Mouse (Mus musculus) forebrain, embryonic 11.5 days (tissue): ENCODE data around the gene Lsm3. TPM values are rescaled to one million over a fixed set of nuclear protein-coding genes. Genes with fewer than 3 reads are reported as not detected.

Experiments
- ATAC-seq: fragments of 200-750 bp; cut with Nextera tagmentation; replicated peaks from 2 replicates; pipeline ENCODE4 v1.8.0; 2017; ENCODE audit warnings: moderate TSS enrichment; ENCODE audit not compliant: low FRiP score
- DNase-seq: peaks from one replicate; pipeline ENCODE4 v3.0.0-alpha.2; 2017; ENCODE audit warnings: low spot score
- H3K27ac ChIP-seq: fragments of 300-500 bp; sonication (generic); 2 replicates; pipeline ENCODE4 v1.5.1; 2014; ENCODE audit warnings: low read depth, low read length
- H3K27me3 ChIP-seq: fragments of 300-500 bp; sonication (generic); 2 replicates; pipeline ENCODE4 v1.6.1; 2014; ENCODE audit warnings: mild to moderate bottlenecking, low read length, mixed read lengths; ENCODE audit not compliant: control insufficient read depth, insufficient read depth
- H3K36me3 ChIP-seq: fragments of 300-500 bp; sonication (generic); 2 replicates; pipeline ENCODE4 v1.6.1; 2014; ENCODE audit warnings: mild to moderate bottlenecking, low read length, moderate library complexity, mixed read lengths; ENCODE audit not compliant: control insufficient read depth, insufficient read depth
- H3K4me1 ChIP-seq: fragments of 300-500 bp; sonication (generic); replicated peaks from 2 replicates; pipeline ENCODE4 v1.6.1; 2014; ENCODE audit warnings: low read length, mixed read lengths; ENCODE audit not compliant: control insufficient read depth, insufficient read depth
- H3K4me2 ChIP-seq: fragments of 300-500 bp; sonication (generic); 2 replicates; pipeline ENCODE4 v1.6.1; 2014; ENCODE audit warnings: low read depth, mild to moderate bottlenecking, low read length, moderate library complexity, mixed read lengths; ENCODE audit not compliant: severe bottlenecking
- H3K4me3 ChIP-seq: fragments of 300-500 bp; sonication (generic); 2 replicates; pipeline ENCODE4 v1.5.1; 2014; ENCODE audit warnings: low read depth, low read length
- H3K9ac ChIP-seq: fragments of 300-500 bp; sonication (generic); 2 replicates; pipeline ENCODE4 v1.6.1; 2014; ENCODE audit warnings: low read length
- H3K9me3 ChIP-seq: fragments of 300-500 bp; sonication (generic); 2 replicates; pipeline ENCODE4 v1.6.1; 2016; ENCODE audit warnings: low read length, mixed read lengths; ENCODE audit not compliant: control insufficient read depth
- WGBS: fragments of 180-500 bp; shearing (Covaris S2); extraction: QIAGEN DNeasy Blood & Tissue Kit; methylation state at CpG from one replicate; pipeline ENCODE4 v1.1.7; 2014; 5-methylcytosine and 5-hydroxymethylcytosine counted together
- polyA plus RNA-seq: library from polyadenylated mRNA; unstranded; fragments of >200 nt; fragmentation: Nextera tagmentation; extraction: Ambion mirVana; gene quantifications from 2 replicates; pipeline ENCODE4 v1.2.1, GENCODE M21; 2014

Lsm3 gene
- polyA plus RNA-seq, 1 experiment from 2014 or later: 324 TPM

DNA sequence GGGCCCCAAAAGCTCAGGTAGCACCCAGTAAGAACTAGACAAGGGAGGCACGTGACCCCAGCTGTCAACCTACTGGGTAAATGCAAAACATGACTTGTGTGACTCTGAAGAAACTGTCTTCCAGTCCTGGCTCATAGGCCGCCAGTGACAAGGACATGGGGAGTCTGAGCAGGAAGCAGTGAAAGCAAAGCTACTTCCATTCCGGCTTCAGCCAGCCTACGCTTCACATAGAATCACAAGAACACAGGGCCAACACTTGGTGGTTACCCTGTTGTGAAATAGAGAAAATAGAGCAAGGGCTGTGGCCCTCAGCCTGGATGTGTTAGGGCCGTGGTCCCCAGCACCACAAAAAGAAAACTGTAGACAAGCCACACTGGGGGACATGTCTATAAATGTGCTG, 7.1 kb downstream of the Lsm3 start:
- H3K4me1 ChIP-seq: no peaks in the 10 kb centered on the region
- peaks cover 9% of the 10 kb centered on the region; the same call in 1 of the 2 replicates for H3K36me3 ChIP-seq
- H3K9me3 ChIP-seq: no peaks in the 10 kb centered on the region
- no peaks in the 10 kb centered on the region for H3K27me3 ChIP-seq
- no peak overlapping the region for H3K4me2 ChIP-seq
- no peak overlapping the region for H3K9ac ChIP-seq
- 94% methylated on average over 5 of the region's 5 CpGs for WGBS
- ATAC-seq (no peak), DNase-seq (no peak)
- no peak overlapping the region for H3K27ac ChIP-seq
- H3K4me3 ChIP-seq: no peak overlapping the region

DNA sequence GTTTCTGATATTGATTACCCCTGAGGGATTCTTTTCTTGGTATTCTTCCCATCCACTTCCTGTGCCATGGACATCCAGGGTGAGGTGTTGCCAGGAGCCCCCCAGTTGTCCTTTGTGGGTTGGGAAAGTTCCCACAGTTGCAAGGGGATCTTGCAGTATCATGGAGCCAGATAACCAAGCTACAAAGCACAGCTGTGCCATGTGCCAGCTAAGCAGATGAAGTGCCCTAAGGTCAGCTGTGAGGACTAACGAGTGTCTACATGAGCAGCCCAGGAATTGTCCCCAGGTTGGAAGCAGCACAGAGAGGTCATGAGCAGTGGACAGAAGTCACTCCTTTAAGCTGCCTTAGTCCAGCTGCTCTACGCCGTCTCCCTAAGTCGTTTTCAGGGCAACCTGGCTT, 9.8 kb downstream of the Lsm3 start:
- Histone ChIP-seq H3K9ac (no peak overlapping the region), H3K9me3 (no peaks in the 10 kb centered on the region), H3K27me3 (no peaks in the 10 kb centered on the region), H3K4me2 (no peak overlapping the region), H3K27ac (no peak overlapping the region), H3K4me1 (no peaks in the 10 kb centered on the region), H3K36me3 (peaks cover 3% of the 10 kb centered on the region; the same call in 1 of the 2 replicates), H3K4me3 (no peak overlapping the region)
- WGBS: 88% methylated on average over 4 of the region's 4 CpGs
- DNase-seq (no peak), ATAC-seq (no peak)

DNA sequence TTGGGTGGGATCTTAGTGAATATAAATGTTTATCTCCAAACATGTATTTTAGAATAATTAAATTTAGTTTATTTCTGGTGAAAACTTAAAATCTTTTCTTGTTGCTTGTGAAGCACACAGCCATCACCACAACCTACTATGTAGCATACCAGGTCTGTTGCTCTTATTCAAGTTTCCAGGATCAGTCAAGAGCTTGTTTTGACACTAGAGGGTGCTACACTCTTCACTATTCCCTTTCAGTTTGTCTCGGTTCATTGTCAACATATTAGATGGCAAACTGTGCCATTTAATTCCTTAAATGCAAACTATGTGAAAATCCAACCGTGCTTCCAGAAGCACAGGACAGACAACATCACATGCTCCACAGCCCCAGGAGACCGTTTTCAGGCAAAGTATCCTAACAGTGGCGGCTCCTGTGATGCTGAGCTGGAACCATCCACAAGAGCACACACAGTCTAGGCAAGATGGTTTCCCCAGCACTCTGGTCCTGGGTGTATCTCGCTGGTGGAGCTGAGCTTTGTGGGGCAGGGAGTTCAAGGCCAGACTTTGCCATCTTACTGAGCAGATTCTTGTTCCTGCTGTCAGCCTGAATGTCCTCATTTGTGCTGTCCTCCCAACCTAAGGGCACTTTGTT, 11.6 kb downstream of the Lsm3 start:
- DNase-seq (no peak), ATAC-seq (no peak)

DNA sequence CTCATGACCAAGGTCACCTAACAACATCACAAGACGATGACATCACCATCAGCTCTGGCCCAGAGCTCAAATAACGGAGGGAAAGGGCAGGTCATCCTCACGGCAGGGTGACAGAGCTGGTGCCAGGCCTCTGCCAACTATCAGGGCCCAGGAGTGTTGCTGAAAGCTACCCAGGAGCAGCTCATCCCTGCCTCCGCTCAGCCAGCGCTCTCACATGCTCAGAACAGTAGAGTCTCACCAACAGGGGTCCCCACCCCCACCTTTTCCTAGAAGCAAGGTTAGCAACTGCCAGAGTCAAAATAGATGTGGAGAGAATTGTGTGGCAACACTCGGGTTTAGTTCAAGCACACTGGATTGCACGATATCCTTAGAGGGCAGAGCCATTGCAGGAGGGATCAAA, 12.5 kb downstream of the Lsm3 start:
- no peaks in the 10 kb centered on the region for H3K9me3 ChIP-seq
- no peak overlapping the region for H3K4me3 ChIP-seq
- no peak overlapping the region for H3K9ac ChIP-seq
- no peak overlapping the region for H3K4me2 ChIP-seq
- WGBS: 87% methylated on average over 7 of the region's 7 CpGs
- no peaks in the 10 kb centered on the region; the same call in 1 of the 2 replicates for H3K36me3 ChIP-seq
- ATAC-seq: no peak
- no peaks in the 10 kb centered on the region for H3K27me3 ChIP-seq
- H3K27ac ChIP-seq: no peak overlapping the region
- DNase-seq: no peak
- no peaks in the 10 kb centered on the region for H3K4me1 ChIP-seq

More for the DNA sequence above, 11.6 kb downstream of the Lsm3 start:
- Histone ChIP-seq H3K9ac (no peak overlapping the region), H3K27me3 (no peaks in the 10 kb centered on the region), H3K4me2 (no peak overlapping the region), H3K9me3 (no peaks in the 10 kb centered on the region), H3K4me3 (no peak overlapping the region), H3K36me3 (no peaks in the 10 kb centered on the region; the same call in 1 of the 2 replicates), H3K4me1 (no peaks in the 10 kb centered on the region), H3K27ac (no peak overlapping the region)
- 59% methylated on average over 5 of the region's 5 CpGs for WGBS

DNA sequence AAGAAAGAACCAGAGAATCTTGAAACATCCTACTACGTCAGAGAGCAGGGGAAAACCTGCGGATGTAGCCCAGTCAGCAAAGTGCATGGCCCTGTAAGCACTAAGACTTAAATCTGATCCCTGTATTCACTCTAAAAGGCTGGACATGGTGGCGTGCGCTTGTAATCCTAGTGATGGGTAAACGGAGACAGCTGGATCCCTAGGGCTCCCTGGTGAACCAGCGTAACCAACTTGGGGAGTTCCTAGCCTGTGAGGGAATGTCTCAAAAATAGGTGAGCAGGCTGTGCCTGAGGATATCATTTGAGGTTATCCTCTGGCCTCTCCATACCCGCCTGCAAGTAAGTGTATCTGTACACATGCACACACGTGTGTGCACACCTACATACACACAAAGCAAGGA, 14.9 kb downstream of the Lsm3 start:
- no peak overlapping the region for H3K9ac ChIP-seq
- H3K4me3 ChIP-seq: no peak overlapping the region
- no peaks in the 10 kb centered on the region; the same call in 1 of the 2 replicates for H3K36me3 ChIP-seq
- no peak for DNase-seq
- H3K9me3 ChIP-seq: no peaks in the 10 kb centered on the region
- H3K4me2 ChIP-seq: no peak overlapping the region
- no peaks in the 10 kb centered on the region for H3K4me1 ChIP-seq
- WGBS: 88% methylated on average over 8 of the region's 8 CpGs
- no peak overlapping the region for H3K27ac ChIP-seq
- ATAC-seq: no peak
- no peaks in the 10 kb centered on the region for H3K27me3 ChIP-seq

DNA sequence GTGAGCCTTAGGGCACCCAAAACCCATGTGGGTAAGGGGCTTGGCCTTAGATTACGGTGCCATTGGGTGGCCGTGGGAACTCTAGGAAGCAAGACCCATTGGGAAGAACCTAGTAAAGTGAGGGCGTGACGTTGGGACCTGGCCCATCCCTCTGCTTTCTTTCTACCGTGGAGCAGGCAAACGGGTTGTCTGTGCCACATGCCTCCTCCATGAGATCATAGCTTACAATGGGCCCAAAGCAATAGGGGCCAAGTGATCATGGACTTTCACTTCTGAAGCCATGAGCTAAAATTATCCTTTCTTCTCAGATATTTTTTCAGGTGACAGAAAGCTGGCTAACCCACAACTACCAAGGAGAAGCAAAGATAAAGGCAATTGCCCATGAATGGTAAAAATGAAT, 15.5 kb downstream of the Lsm3 start:
- H3K36me3 ChIP-seq: no peaks in the 10 kb centered on the region; the same call in 1 of the 2 replicates
- no peak for DNase-seq
- no peak overlapping the region for H3K27ac ChIP-seq
- no peak overlapping the region for H3K9ac ChIP-seq
- H3K4me1 ChIP-seq: no peaks in the 10 kb centered on the region
- H3K27me3 ChIP-seq: no peaks in the 10 kb centered on the region
- ATAC-seq: no peak
- H3K4me2 ChIP-seq: no peak overlapping the region
- no peak overlapping the region for H3K4me3 ChIP-seq
- no peaks in the 10 kb centered on the region for H3K9me3 ChIP-seq
- 82% methylated on average over 6 of the region's 6 CpGs for WGBS

DNA sequence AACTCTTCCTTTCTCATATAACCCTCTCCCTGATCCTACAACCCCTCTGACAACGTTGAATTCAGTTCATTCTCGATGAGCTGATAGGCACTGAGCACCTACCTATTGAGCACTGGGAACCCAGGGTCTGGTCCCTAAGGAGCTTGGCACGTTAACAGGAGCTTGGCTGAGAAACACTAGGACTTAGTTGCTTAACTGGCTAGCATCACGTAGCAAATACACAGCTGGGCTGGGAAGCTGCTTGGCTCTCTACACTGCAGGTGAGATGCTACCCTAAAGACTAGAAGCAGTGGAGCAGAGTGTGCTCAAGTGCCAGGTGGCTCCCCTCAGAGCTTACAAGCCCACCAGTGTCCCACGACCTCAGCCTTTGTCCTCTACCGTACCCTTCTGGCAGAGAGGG, 16.9 kb downstream of the Lsm3 start:
- Histone ChIP-seq H3K27ac (no peak overlapping the region), H3K9me3 (no peaks in the 10 kb centered on the region), H3K27me3 (no peaks in the 10 kb centered on the region), H3K4me2 (no peak overlapping the region), H3K9ac (no peak overlapping the region), H3K36me3 (no peaks in the 10 kb centered on the region; the same call in 1 of the 2 replicates), H3K4me3 (no peak overlapping the region), H3K4me1 (no peaks in the 10 kb centered on the region)
- DNase-seq (no peak), ATAC-seq (no peak)
- WGBS: 76% methylated on average over 6 of the region's 6 CpGs

DNA sequence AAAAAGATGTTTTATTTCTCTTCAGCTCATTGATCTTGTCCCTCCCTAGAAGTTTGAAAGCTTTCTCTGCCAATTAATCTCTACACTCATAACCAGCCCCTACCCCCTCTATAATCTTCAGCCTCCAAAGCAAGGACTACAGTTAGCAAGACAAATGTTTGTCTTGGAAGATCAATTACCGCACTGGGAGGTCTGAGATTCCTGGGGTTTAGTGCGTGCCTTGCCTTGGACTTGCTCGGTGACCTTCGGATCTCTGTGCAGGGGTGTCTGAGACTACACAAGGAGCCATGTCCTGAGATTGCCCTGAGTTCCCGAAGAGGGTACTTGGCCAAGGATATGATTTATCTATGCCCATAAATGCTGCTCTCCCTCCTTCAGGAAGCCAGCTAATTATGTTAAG, 17.6 kb downstream of the Lsm3 start:
- no peak for ATAC-seq

DNA sequence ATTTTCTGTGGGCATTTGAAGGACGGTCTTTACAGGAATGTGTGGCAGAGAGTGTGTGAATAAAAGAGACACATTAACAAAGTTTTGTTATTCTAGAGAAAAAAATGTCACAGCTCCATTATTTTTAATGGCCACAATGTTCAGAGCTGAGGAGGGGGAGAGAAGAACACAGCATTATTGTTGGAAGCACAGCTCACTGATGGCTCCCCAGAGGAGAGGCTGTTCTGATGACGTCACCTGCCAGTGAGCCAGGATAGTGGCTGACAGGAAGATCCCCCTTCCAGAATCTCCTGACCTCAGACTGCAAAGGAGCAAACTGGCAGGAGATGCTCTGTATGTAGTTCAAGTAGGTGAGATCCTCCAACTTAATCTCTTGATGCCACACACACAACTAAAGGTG, 18.0 kb downstream of the Lsm3 start:
- 56% methylated on average over 2 of the region's 2 CpGs for WGBS

More for the DNA sequence above, 17.6 kb downstream of the Lsm3 start:
- Histone ChIP-seq H3K36me3 (no peaks in the 10 kb centered on the region; the same call in 1 of the 2 replicates), H3K9me3 (no peaks in the 10 kb centered on the region), H3K4me2 (no peak overlapping the region), H3K27me3 (no peaks in the 10 kb centered on the region), H3K4me3 (no peak overlapping the region), H3K27ac (no peak overlapping the region), H3K9ac (no peak overlapping the region), H3K4me1 (no peaks in the 10 kb centered on the region)
- DNase-seq: no peak
- 61% methylated on average over 5 of the region's 5 CpGs for WGBS

More for the DNA sequence above, 18.0 kb downstream of the Lsm3 start:
- Histone ChIP-seq H3K4me3 (no peak overlapping the region), H3K9ac (no peak overlapping the region), H3K4me1 (no peaks in the 10 kb centered on the region), H3K27me3 (no peaks in the 10 kb centered on the region), H3K9me3 (no peaks in the 10 kb centered on the region), H3K36me3 (no peaks in the 10 kb centered on the region; the same call in 1 of the 2 replicates), H3K4me2 (no peak overlapping the region), H3K27ac (no peak overlapping the region)
- DNase-seq (no peak), ATAC-seq (no peak)
